Mouse (Mus musculus) cerebellum, adult 9-11 months (tissue): ENCODE results near the gene Bid.

Experiments
- DNase-seq: peaks from one replicate; pipeline ENCODE4 v3.0.0; 2022

The Bid gene

DNA sequence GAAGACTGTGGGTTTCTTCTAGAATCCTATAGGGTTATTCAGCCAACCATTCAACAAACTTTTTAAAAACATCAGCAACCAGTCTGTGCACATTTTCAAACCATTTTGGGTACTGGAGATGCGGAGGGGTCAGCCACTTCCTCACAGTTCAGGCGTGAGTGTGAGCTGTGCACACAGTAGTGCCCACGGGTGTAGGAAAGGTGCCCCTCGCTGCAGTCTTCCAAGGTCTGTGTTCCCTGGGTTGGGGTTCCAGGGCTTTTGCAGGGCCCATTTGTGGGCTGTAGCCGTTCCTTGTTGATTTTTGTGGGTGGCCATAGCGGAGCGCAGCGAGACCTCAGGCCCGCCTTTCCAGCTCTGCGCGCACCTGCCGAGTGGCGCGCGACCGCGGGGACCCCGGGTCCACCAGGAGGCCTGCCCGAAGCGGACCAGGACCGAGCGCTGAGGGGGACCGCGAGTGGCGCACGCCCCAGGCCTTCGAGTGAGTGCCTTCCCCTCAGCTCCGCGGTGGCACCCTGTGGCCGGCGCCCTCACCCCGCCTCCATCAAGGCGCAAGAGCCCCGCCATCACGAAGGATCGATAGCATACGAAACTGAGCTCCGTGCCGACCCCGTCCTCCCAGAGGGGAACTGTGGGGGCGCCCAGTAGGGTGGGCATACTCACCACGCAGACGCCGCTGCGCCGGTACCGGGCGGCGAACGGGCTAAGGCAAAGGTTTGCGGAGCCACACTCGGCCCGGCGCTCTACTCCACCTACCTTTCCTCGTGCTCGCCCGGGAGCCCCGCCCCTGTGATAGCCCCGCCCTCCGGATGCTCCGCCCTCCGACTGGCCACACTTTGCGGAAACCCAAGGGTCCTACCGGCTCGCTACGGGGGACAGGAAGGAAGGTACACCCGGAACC is at the start of gene Bid:
Bid (minus strand) TSS at position 780 of the 898 bp plus-strand sequence.
- DNase-seq, result peak; percentile 58

DNA sequence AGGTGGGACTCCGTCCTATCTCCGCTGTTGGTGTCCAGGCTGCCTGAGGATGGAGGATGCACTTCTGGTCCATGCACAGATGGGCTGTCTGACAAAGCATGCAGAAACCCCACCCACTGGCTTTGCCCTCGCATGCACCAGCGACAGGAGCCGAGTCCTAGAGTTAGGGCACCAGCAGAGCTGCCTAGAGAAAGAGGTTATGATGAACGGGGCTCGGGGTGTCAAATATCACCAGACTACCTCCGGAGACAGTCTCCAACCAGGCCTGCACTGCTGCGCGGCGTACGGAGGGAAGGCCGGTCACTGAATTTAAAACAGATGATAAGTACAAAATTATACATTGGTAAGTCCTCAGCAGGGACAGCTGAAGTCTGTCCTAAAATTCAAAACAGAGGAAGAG is 49.2 kb upstream of the Bid start:
- no peak for DNase-seq

DNA sequence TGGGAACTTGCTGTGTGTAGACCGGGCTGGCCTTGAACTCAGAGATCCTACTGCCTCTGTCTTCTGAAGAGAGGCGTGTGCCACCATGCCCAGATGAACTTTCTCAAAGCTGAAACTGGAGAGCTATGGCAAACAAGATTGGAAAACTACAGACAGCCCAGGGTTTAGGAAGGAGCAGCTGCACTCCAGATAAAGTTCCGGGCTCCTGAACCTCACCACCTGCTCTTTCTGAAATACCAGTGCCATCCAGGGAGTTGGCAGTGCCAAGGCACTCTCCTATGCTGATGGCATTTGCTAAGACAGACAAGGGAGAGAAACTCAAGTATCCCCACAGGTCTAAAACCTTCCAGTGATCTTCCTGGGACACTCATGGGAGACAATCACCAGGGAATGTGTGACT is 47.5 kb upstream of the Bid start:
- DNase-seq, result no peak

DNA sequence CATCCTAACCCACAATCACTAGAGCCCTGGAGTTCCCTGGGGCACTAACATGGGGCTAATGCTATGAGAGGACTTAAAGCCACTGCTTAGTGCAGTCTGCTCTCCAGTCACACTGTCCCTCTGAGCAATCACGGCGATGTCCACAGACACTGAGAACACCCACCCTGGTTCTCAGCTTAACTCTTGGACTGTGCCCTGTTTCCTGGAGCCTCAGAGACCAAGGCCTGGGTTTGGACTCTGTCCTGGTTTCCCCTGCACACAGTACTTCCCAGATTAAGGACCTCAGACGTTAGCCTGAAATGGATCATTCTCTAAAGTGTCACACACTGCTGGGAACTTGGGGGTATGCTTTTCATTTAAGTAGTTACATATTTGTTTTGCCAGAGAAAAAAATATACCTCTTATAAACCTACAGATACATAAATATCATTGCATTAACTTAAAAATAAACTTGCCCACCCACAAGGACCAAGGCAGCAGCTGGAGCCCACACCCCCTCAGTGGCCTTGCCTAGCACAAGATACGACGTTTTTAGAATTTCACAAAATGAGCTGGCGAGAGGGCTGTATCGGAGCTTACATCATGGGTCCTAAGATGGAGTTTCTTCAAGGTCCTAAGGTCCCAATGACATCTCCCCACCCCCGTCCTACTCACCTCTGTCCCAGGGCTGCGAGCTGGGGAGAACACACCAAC is 43.8 kb upstream of the Bid start:
- DNase-seq, result no peak

DNA sequence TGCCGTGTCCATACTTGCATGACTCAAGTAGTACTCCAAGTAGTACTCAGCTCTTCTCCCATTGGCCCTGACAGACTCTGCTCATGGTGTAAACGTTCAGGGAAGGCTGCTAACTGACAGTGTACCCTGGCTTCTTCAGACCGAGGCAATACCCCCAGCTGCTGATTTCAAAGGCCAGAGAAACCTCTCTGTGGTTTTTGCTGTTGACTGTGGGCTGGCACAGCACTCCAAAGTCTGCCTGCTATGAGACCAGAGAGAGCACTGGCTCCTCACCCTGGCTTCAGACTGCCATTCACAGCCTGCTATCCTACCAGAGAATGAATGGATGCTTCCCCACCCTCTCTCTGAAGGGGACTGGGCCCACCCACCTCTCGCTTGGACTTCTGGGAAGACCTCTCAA is 40.7 kb upstream of the Bid start:
- DNase-seq, result no peak

DNA sequence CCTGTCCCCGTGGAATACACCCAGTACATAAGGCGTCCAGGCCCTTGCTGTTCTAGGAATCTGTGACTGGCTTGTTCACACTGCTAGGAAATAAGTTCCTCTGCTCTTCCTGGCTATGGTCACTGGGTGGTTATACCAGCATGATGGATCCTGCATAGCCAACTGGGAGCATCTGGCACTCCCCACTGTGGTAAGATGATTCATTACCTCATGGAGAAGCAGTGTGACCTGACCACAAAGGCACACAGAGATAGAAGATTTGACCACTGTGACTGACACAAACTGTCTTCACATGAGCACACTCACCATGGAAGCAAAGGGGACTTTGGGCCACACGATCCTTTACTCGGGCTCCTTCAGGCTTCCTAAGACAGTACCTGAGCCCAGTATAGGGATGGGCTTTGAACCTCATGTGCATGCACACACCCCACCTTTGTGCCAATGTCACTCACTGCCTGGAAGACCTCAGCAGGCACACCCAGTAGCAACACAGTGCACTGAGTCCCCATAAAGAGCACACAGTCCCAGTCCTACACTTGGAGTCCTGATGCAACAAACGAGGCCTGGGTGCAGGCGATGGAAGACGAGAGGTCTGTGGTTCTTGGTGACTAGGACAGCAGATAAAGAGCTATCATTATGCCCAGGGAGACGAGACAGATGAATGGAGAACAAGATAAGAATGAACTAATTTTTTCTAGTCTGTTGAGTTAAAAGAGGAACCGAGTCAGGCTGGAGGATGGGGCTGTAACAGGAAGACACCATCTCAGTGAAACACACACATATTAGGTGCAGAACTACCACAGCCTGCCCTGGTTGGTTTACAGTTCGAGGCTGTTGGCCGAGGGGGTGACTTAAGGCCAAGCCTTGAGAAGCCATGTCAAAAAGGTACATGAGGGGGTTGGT is 39.9 kb upstream of the Bid start:
- DNase-seq, result no peak

DNA sequence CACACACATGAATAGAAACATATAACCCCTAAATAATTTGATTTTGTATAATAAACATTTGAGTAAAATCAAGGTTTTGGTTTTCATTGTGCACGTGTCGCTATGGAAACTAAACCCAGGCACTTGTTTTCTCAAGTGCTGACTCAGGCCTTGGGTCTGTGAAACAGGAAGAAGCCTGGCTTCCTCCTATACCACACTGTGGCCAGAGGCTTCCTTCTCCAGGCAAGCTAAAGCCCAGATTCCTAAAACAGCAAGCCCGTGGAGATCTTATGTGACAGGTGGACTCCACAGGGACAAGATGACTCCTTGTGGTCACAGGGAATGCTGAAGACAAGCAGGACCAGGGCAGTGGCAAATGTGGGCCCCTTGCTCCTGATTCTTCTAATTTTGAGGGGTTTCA is 38.6 kb upstream of the Bid start:
- DNase-seq, result no peak

DNA sequence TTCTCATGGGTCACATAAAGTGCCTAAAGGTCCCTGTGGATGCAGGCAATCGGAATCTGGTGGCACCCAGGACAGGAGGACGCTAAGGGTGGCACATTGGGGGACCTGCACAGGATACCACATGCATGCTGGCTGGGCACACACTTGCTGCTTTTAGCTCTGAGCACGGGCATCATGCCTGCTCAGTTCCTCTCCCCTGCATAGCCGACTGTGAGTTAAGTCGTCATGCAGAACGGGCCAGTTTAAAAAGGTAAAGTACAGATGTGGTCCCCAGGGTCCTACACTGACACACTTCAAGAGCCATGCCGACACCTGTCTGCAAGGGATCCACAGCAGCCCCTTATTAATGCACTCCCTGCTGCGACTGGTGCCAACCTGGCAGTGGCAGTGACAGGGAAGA is 37.6 kb upstream of the Bid start:
- no peak for DNase-seq

DNA sequence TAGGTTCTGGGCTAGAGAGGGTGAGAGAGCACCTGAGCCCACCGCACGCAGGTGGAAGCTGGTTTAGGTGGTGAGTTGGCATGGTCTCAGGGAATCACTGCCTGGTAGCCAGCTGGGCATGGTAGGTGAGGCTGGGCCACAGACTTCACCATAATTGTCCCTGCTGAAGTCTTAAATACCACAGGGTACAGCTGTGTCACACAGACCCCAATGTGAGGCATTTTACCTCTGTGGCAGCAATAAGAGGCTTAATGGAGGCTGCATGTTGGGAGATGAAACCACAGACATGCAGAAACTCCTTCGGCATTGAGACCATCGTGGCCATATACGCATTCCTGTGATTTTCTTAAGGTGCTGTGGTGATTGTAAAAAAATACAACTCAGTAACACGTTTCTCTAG is 35.8 kb upstream of the Bid start:
- no peak for DNase-seq

DNA sequence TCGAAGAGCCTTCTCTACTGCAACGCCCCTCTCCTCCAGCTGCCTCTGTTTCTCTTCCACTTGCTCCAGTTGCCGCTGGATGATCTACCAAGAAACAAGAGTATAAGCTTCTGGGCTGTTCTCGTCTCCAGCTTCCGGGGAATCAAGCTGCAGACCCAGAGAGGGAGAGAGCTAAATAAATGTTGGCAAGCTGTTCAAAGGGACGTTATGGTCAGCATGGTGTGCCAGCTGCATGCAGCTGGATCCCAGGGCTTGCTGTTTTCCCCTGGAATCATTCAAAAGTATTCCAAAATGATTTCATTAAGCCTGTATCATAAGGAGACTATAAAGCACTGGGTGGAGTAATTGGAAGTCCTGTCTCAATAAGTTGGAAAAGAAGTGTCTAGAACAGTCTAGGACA is 34.7 kb upstream of the Bid start:
- no peak for DNase-seq

DNA sequence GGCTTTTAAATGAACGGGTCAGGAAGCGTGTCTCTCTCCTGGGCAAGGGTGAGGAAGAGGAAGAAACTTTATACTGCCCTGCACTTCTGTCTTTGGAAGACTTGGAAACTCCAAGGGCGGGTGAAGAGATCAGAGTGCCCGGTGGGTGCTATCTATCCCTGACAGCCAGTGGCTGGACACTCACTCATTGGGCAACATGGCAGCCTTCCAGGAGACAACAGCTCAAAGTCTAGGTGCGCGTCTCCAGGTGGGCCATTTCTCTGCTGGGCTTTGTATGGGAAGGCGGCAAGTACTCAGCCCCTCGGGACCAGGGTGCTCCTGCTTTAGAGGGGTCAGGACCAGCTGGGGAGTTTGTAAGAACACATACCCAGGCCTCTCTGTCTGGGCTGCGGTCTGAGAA is 28.9 kb upstream of the Bid start:
- DNase-seq, result no peak

DNA sequence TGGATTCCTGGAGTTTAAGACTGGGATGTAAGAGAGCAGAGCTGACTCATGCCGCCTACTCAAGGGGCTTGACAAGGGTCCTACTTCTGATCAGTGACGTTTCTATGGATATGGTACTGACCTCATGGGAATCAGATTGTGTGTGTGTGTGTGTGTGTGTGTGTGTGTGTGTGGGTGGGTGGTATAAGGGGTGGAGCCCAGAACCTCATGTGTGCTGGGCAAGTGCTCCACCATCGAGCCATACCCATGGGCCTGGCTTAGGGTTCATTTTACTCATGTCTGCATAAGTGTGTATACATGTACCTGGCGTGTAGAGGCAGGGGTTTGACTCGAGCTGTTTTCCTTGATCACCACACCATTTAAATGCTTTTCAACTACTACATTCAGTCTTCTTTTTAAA is 27.3 kb upstream of the Bid start:
- DNase-seq, result no peak

DNA sequence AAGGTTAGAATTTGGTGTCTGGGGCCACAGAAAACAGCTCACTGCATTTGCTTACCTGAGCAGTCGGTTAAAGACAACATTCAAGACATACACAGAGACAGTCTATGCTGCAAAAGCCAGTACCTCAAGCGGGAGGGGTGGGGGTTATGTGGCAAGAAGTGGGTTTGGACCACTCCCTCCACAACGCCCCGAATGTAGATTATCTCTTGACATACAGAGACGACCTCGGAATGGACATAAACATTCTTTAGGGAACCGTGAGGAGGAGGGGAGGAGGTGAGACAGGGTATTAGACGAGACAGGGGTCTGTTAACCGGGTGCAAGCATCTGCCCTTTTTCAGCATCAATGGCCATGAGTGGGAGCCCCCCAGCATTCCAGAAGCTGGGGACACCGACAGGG is 26.9 kb upstream of the Bid start:
- no peak for DNase-seq

DNA sequence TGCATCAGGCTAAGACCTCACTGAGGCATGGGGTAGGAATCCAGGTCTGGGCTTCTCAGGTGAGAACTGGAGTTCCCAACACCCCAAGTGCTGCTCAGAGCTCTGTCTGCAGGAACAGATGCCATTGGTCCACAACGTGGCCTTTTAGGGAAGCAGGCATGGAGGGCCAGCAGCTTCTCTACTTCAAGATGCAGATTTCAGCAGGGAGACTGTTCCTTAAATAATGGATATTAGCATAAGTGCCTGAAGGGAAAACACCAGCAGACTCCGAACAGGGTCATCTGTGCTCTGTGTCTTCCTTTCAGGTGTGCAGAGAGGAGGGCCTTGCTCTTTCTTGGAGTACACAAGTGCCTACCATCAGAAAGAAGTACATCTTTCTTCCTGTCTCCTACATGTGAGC is 26.4 kb upstream of the Bid start:
- DNase-seq, result no peak

DNA sequence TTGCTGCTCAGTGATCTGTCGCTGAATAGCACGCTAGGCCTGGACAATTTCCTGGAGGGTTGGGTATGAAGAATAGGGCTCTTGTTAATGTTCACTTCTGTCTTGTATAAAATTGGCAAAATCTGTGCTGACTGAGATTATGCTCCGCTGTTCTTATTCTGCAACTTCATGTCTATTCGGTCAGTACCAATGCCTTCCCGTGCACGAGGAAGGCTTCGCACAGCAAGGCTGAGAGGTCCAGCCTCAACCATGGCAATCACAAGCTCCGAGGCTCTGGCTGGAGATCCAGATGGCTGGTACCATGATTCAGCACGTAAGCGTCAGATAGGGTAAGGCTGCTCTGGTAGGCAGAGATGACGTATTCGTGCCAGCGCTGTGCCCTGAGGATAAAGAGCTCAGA is 24.9 kb upstream of the Bid start:
- DNase-seq, result no peak

DNA sequence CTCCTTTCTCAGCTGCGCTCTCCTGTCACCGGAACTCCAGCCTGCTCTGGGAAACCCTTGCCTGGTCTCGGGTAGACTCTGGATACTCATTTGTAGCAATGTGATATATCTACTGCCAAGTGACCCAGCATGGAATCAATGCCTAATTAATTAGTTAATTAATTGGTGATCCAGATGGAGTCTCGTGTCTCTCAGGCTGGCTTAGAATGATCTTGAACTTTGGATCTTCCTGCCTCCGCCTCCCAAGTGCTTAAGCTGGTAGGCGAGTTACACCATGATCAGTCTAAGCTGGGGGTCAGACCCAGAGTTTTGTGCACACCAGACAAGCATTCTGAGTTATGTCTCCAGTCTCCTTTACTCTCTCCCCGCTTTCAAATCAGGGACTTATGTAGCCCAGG is 24.4 kb upstream of the Bid start:
- DNase-seq, result no peak

DNA sequence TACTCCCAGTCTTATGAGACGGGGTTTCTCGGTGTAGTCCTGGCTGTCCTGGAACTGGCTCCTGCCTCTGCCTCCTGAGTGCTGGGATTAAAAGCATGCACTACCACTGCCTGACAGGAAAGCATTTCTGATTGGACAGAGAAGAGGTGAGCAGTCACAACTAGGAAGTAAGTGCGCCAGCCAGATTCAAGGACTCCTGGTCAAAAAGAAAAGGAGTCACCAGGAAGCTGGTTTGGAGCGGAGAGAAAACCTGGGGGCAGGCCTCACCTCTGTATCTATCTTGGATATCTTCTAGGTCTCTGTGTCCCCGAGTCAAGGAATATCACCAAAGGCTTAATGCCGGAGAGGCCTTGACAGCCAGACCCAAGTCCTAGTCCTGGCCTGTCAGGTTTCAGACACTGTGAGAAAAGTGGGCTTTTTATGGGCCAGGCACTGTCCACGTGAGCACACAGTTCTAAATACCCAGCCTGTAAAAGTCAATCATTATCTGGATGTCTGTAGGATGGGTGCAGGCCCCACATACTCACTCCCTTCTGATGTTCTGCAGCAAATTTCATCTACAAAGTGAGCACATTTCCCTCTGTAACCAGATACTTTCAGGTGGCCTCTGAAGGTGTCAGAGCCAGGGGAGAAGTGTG is 23.9 kb upstream of the Bid start:
- no peak for DNase-seq

DNA sequence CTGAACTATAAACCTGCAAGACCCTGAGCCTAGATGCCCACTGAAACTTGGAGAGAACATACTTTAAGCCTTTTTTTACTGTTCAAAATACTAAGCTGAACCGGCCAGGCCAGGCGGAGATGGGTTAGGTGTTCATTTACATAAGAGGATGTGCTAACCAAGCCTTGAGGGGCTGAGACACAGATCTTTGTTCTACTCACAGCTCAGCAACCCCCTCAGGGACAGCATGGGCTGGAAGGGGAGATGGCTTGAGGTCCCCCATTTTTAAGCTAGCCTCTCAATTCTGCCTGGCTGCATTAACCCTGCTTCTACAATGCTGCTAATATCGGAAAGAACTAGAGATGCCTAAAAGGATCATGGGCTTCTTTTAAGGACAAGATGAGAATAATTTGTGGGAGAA is 23.1 kb upstream of the Bid start:
- no peak for DNase-seq

DNA sequence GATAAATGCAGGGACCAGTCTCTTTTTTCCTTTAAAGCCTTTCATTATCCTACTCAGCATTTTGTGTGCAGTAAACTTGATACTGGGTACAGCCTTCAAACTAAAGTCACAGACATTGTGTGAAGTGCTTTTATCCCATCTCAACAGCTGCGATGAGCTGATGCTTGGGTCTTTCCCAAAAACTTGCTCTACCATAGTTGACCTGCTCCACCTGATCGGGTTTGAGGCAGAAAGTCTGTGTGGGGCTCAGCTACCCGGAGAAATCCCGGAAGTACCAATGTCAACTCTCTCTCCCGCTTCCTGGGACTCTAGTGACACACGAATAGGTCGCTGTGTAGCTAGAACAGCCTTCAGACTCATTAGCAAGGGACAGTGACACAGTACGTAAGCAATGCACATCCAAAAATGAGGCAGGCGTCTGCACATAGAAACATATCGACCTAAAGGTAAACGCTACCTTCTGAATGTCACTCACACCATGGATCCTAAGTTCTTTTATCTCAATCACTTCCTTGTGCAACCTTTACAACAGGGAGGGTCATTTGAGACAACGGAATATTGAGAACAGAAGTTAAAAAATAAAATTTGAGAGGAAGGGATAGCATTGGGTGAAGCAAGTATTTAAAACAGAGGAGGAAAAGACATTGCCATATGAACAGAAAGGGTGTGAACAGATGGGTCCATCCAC is 22.3 kb upstream of the Bid start:
- DNase-seq, result no peak

DNA sequence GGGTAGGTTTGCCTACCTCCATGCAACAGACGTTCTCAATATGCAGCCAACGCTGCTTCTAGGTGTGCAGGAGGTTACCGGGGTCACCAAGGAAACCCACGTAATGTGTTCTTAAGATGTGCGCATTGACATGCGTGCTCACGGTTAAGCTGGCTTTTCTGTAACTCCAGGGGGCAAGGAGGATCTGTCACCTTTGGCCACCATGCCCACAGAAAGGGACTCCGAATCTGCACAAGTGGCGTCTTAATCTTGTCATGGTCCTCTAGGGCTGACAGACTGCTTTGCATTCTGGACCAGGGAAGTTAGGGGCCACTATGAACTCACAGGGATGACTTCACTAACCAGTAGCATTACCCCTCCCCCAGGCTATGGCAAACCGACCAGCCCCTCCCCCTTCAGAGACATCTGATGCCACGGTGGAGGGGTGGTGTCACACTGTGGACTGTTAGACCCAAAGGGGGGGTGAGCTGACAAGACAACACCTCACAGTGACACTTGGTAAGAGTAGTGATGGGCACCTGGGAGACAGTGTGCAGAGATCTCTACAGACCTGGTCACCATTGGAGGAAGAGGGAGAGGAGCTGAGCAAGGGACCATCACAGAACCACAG is 21.5 kb upstream of the Bid start:
- DNase-seq, result no peak

DNA sequence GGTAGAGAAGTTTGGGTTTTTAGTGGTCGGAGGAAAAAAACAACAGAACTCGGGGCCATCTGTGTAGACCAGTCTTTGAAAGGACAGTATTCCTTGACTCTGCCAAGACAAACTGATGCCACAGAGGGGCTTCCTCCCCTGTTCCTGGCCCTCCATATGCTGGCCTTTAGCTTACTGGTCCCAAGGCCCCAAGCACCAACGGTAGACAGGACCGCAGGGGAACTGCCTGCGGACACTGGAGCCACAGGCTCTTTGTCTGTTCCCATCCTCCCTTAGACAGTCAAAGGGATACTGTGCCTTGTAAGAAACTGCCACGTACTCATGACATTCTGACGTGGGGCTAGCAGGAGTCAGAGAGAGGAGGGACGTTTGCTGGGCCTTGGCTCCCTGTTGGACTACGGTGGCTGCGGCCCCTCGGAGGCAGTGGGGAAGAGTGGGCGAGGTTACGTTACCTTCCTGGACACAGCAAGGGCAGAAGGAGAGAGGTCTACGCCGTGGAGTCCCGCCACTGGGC is 20.5 kb upstream of the Bid start:
- no peak for DNase-seq

DNA sequence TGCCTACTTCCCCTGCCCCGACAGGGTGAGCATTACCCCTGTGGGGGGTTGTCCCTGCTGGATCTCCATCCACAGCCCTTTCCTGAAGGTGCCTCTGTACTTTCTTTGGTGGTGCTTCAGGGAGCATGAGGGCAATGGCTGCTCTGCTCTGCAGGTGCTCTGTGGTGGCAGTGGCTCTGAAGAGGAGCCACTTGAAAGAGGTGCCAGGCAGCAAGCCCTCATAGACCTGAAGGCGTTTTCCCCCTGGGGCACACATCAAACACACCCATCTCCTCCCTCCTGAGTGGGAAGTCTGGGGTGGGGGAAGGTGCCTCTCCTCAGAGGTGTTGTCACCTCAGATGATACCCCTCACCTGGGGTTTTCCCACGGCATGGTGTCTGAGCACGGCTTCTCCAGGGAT is 17.5 kb upstream of the Bid start:
- DNase-seq, result no peak
